In the genomic region with DNA sequence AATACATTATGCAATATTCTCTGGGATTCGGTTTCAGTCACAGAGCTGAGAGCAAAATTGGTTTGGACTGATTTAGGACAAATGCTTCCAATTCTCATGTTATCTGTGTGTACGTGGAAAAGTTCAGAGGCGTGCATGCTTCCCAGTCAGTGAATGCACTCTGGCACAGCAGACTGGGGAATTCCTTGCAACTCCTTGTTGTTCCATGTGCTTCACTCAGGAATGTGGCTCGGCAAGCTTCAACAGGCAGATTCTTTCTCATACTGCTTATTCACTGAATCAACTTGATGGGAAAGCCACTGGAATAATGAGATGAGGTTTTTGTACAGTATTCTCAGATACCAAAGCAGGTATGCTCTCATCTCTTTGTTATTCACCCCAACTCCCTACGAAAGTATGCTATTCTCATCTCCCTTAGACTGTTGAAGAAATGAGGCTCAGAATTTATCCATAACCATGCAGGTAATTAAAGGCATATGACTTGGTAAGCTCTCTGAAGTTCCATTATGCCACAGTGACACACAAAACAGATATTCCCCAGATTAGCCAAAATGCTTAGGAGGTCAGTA, we compare ENCODE assay signal across 12 mouse cellular contexts.
A peak's percentile ranks its signal among the peaks of the same experiment; 100 is the strongest.
DNase-seq lines count a peak whose midpoint lies in the region; ATAC-seq and TF ChIP-seq lines count a peak whose summit lies in the region.
"Had no signal": no experiment of that assay in that cellular context is flagged by ENCODE, and none has a peak within 500 bp of the region (broad histone marks: within the 10 kb centered on the region; RNA-seq: fewer than 3 reads in every experiment).

No protein-coding gene starts in this region.

- H3K36me3 ChIP-seq in intestine, embryonic 14.5 days (ENCODE audit: control insufficient read depth, insufficient read depth, low read length) = no peaks in the 10 kb centered on the region
- no peaks in the 10 kb centered on the region for H3K36me3 ChIP-seq in intestine, postnatal 0 days (ENCODE audit: control insufficient read depth, insufficient read depth)
- no peaks in the 10 kb centered on the region for H3K36me3 ChIP-seq in embryonic facial prominence, embryonic 10.5 days (replicated peaks)
- no peaks in the 10 kb centered on the region for H3K36me3 ChIP-seq in kidney, embryonic 14.5 days (ENCODE audit: control insufficient read depth, insufficient read depth, low read length)
- H3K36me3 ChIP-seq: neural tube, embryonic 13.5 days had no signal

- H3K9me3 ChIP-seq in intestine, embryonic 14.5 days (ENCODE audit: control insufficient read depth, low read length) = no peaks in the 10 kb centered on the region
- H3K9me3 ChIP-seq in intestine, postnatal 0 days (ENCODE audit: control insufficient read depth) = no peaks in the 10 kb centered on the region
- no peaks in the 10 kb centered on the region for H3K9me3 ChIP-seq in embryonic facial prominence, embryonic 10.5 days
- H3K9me3 ChIP-seq in kidney, embryonic 14.5 days (ENCODE audit: control insufficient read depth, low read length) = no peaks in the 10 kb centered on the region
- H3K9me3 ChIP-seq: neural tube, embryonic 13.5 days had no signal

- no peak overlapping the region for H3K4me2 ChIP-seq in intestine, embryonic 14.5 days (ENCODE audit: low read length)
- no peak overlapping the region for H3K4me2 ChIP-seq in intestine, postnatal 0 days (replicated peaks; ENCODE audit: low read depth)
- no peak overlapping the region for H3K4me2 ChIP-seq in kidney, embryonic 14.5 days (replicated peaks; ENCODE audit: low read depth, low read length)
- H3K4me2 ChIP-seq: neural tube, embryonic 13.5 days had no signal

- H3K9ac ChIP-seq in intestine, embryonic 14.5 days (ENCODE audit: low read length) = no peak overlapping the region
- H3K9ac ChIP-seq in intestine, postnatal 0 days (ENCODE audit: low read depth, low read length) = no peak overlapping the region
- no peak overlapping the region for H3K9ac ChIP-seq in kidney, embryonic 14.5 days (ENCODE audit: low read depth, low read length)
- H3K9ac ChIP-seq: liver, embryonic 14.5 days; neural tube, embryonic 13.5 days had no signal

- no peak for DNase-seq in intestine, embryonic 14.5 days (ENCODE audit: low spot score)
- DNase-seq in embryonic facial prominence, embryonic 10.5 days (ENCODE audit: low spot score) = peak; percentile 29
- DNase-seq in lung, postnatal 14 days = peak; percentile 51
- no peak for DNase-seq in adrenal gland, postnatal 36 days
- no peak for DNase-seq in thymus, postnatal 10 days (ENCODE audit: low spot score in 2 of 2)
- no peak for DNase-seq in adrenal gland, adult 18-20 months (ENCODE audit: low spot score in 2 of 2)

- WGBS in intestine, embryonic 14.5 days = 42% methylated on average over 5 of the region's 5 CpGs
- 32% methylated on average over 5 of the region's 5 CpGs for WGBS in intestine, postnatal 0 days
- WGBS in embryonic facial prominence, embryonic 10.5 days = 57% methylated on average over 5 of the region's 5 CpGs
- 57% methylated on average over 5 of the region's 5 CpGs for WGBS in kidney, embryonic 14.5 days

- H3K27ac ChIP-seq in intestine, embryonic 14.5 days (ENCODE audit: low read depth) = no peak overlapping the region
- no peak overlapping the region for H3K27ac ChIP-seq in intestine, postnatal 0 days (ENCODE audit: low read depth, low read length)
- H3K27ac ChIP-seq in embryonic facial prominence, embryonic 10.5 days (replicated peaks) = peak overlapping the region; percentile 16; the same call in 1 of the 2 replicates
- H3K27ac ChIP-seq in kidney, embryonic 14.5 days (ENCODE audit: low read depth, low read length) = no peak overlapping the region
- H3K27ac ChIP-seq: hindbrain, postnatal 0 days; liver, embryonic 14.5 days; neural tube, embryonic 13.5 days had no signal

- H3K4me3 ChIP-seq in intestine, embryonic 14.5 days (ENCODE audit: low read depth, low read length) = no peak overlapping the region
- H3K4me3 ChIP-seq in intestine, postnatal 0 days (ENCODE audit: low read depth, low read length) = no peak overlapping the region
- no peak overlapping the region for H3K4me3 ChIP-seq in embryonic facial prominence, embryonic 10.5 days
- no peak overlapping the region for H3K4me3 ChIP-seq in kidney, embryonic 14.5 days (ENCODE audit: low read length)
- H3K4me3 ChIP-seq: neural tube, embryonic 13.5 days had no signal

- 0 out of 2 replicates have a peak, but pooled peaks have one; percentile 53 for ATAC-seq in intestine, embryonic 14.5 days (replicated peaks; ENCODE audit: low FRiP score, low TSS enrichment, low read depth)
- no peak for ATAC-seq in intestine, postnatal 0 days
- peak; percentile 49; the same call in 1 of the 2 replicates for ATAC-seq in kidney, embryonic 14.5 days (ENCODE audit: low FRiP score, low TSS enrichment)
- ATAC-seq: forebrain, embryonic 14.5 days; hindbrain, postnatal 0 days had no signal

- H3K4me1 ChIP-seq in intestine, embryonic 14.5 days (replicated peaks; ENCODE audit: control insufficient read depth, insufficient read depth, low read length) = no peaks in the 10 kb centered on the region; the same call in 1 of the 2 replicates
- H3K4me1 ChIP-seq in intestine, postnatal 0 days (replicated peaks; ENCODE audit: control insufficient read depth, insufficient read depth, low read length) = no peaks in the 10 kb centered on the region
- peaks cover 14% of the 10 kb centered on the region for H3K4me1 ChIP-seq in embryonic facial prominence, embryonic 10.5 days
- H3K4me1 ChIP-seq in kidney, embryonic 14.5 days (ENCODE audit: control insufficient read depth, insufficient read depth, low read length) = no peaks in the 10 kb centered on the region
- H3K4me1 ChIP-seq: neural tube, embryonic 13.5 days had no signal

- H3K27me3 ChIP-seq in intestine, embryonic 14.5 days (replicated peaks; ENCODE audit: control insufficient read depth, insufficient read depth, low read length) = no peaks in the 10 kb centered on the region
- no peaks in the 10 kb centered on the region for H3K27me3 ChIP-seq in intestine, postnatal 0 days (replicated peaks; ENCODE audit: control insufficient read depth, insufficient read depth, low read length)
- H3K27me3 ChIP-seq in embryonic facial prominence, embryonic 10.5 days (replicated peaks; ENCODE audit: low read depth, poor library complexity, severe bottlenecking) = no peaks in the 10 kb centered on the region
- H3K27me3 ChIP-seq in kidney, embryonic 14.5 days (ENCODE audit: control insufficient read depth, insufficient read depth, low read length) = no peaks in the 10 kb centered on the region
- H3K27me3 ChIP-seq: neural tube, embryonic 13.5 days had no signal

- TF ChIP-seq CTCF in intestine, postnatal 0 days (IDR thresholded peaks at IDR 0.05; ENCODE audit: low read depth) = no peak

Comparison
In these comparisons a context has a peak if more than half of its experiments do, and no peak if none do; other contexts are left out.
1. DNase-seq: peak in embryonic facial prominence, embryonic 10.5 days (single experiment) and lung, postnatal 14 days (single experiment); none in intestine, embryonic 14.5 days (single experiment), adrenal gland, postnatal 36 days (0 of 2), thymus, postnatal 10 days (0 of 2) and adrenal gland, adult 18-20 months (0 of 2).